Mouse (Mus musculus): ENCODE data around the gene Manba. TPM values are rescaled to one million over a fixed set of nuclear protein-coding genes. Genes with fewer than 3 reads are reported as not detected.

The Manba gene
- polyA plus RNA-seq, 1 experiment from 2014 or later = 5.6 TPM

GRCm38 (mm10) chr3:135582246-135582645 is 96.8 kb downstream of the Manba start:
- Histone ChIP-seq H3K9me3 (no peaks in the 10 kb centered on the region), H3K9ac (replicated peaks) (no peak overlapping the region), H3K27me3 (no peaks in the 10 kb centered on the region), H3K4me3 (replicated peaks) (no peak overlapping the region), H3K36me3 (peaks cover 32% of the 10 kb centered on the region), H3K27ac (no peak overlapping the region), H3K4me2 (no peak overlapping the region), H3K4me1 (replicated peaks) (peaks cover 35% of the 10 kb centered on the region)
- ATAC-seq (ENCODE audit: insufficient number of reproducible peaks, insufficient read depth, low FRiP score, low TSS enrichment, low read depth) = no peak
- 87% methylated on average over 7 of the region's 7 CpGs for WGBS

- Histone ChIP-seq H3K27ac (no peak overlapping the region), H3K9ac (replicated peaks) (no peak overlapping the region), H3K4me2 (no peak overlapping the region), H3K27me3 (no peaks in the 10 kb centered on the region), H3K4me3 (replicated peaks) (no peak overlapping the region), H3K9me3 (no peaks in the 10 kb centered on the region), H3K36me3 (peaks cover 64% of the 10 kb centered on the region), H3K4me1 (replicated peaks) (peaks cover 17% of the 10 kb centered on the region)
- WGBS = 35% methylated on average over 6 of the region's 6 CpGs
- no peak for ATAC-seq (ENCODE audit: insufficient number of reproducible peaks, insufficient read depth, low FRiP score, low TSS enrichment, low read depth)
Measured at GRCm38 (mm10) chr3:135585482-135585881, 100.1 kb downstream of the Manba start.

GRCm38 (mm10) chr3:135586060-135586459 is 100.6 kb downstream of the Manba start:
- H3K27ac ChIP-seq = no peak overlapping the region
- H3K4me2 ChIP-seq = no peak overlapping the region
- H3K4me3 ChIP-seq (replicated peaks) = no peak overlapping the region
- no peaks in the 10 kb centered on the region for H3K9me3 ChIP-seq
- H3K9ac ChIP-seq (replicated peaks) = no peak overlapping the region
- no peak for ATAC-seq (ENCODE audit: insufficient number of reproducible peaks, insufficient read depth, low FRiP score, low TSS enrichment, low read depth)
- no peaks in the 10 kb centered on the region for H3K27me3 ChIP-seq
- H3K36me3 ChIP-seq = peaks cover 70% of the 10 kb centered on the region
- H3K4me1 ChIP-seq (replicated peaks) = peaks cover 11% of the 10 kb centered on the region
- WGBS = 90% methylated on average over 2 of the region's 2 CpGs

DNA sequence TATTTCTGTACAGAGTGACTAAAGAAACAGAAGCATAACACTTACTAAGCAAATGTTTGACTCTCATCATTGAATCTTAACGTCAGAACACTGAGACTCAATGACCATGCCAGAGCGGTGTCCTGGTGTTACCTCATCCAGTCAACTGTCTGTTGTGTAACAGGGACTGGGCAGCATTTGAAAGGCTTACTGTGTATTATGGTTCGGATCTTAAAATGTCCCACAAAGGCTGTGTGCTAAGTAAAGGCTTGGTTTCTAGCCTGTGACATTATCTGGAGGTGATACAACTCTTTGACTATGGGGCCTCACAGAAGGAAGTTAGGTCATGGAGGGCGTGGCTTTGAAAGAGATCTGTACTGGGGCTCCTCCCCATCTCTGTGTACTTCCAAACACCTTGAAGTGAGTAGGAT is 101.1 kb downstream of the Manba start:
- Histone ChIP-seq H3K27ac (no peak overlapping the region), H3K4me2 (no peak overlapping the region), H3K4me3 (replicated peaks) (no peak overlapping the region), H3K4me1 (replicated peaks) (peaks cover 11% of the 10 kb centered on the region), H3K36me3 (peaks cover 74% of the 10 kb centered on the region), H3K9ac (replicated peaks) (no peak overlapping the region), H3K27me3 (no peaks in the 10 kb centered on the region), H3K9me3 (no peaks in the 10 kb centered on the region)
- no peak for ATAC-seq (ENCODE audit: insufficient number of reproducible peaks, insufficient read depth, low FRiP score, low TSS enrichment, low read depth)
- 87% methylated on average over 4 of the region's 4 CpGs for WGBS

GRCm38 (mm10) chr3:135590471-135590870 is 105.1 kb downstream of the Manba start:
- no peak overlapping the region for H3K27ac ChIP-seq
- peaks cover 87% of the 10 kb centered on the region for H3K36me3 ChIP-seq
- H3K9me3 ChIP-seq = no peaks in the 10 kb centered on the region
- H3K9ac ChIP-seq (replicated peaks) = no peak overlapping the region
- H3K4me2 ChIP-seq = no peak overlapping the region
- H3K4me3 ChIP-seq (replicated peaks) = no peak overlapping the region
- H3K4me1 ChIP-seq (replicated peaks) = 0 out of 2 replicates have a peak, but pooled peaks cover 8% of the 10 kb centered on the region
- no peak for ATAC-seq (ENCODE audit: insufficient number of reproducible peaks, insufficient read depth, low FRiP score, low TSS enrichment, low read depth)
- H3K27me3 ChIP-seq = no peaks in the 10 kb centered on the region
- 68% methylated on average over 4 of the region's 4 CpGs for WGBS

DNA sequence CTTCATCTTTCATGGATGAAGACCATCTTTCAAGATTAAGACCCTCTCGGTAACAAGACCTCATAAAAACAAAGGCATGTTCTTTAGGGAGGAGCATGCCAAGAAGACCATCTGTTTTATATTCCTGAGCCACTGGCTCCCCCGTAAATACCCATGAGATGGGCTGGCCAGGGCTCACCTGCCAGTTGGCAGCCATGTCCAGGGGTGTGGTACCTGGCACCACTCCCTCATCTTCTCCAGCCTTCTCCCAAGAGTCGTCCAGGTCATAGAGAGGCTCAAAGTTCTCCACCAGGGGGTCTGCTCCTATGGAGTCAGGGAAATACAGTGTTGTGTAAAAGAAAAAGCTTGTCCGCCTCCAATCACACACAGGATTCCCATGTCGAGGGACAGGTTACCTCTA is 106.0 kb downstream of the Manba start:
- Histone ChIP-seq H3K36me3 (peaks cover 88% of the 10 kb centered on the region), H3K4me1 (replicated peaks) (0 out of 2 replicates have a peak, but pooled peaks cover 8% of the 10 kb centered on the region), H3K27me3 (no peaks in the 10 kb centered on the region), H3K9ac (replicated peaks) (no peak overlapping the region), H3K4me3 (replicated peaks) (no peak overlapping the region), H3K4me2 (no peak overlapping the region), H3K27ac (no peak overlapping the region), H3K9me3 (no peaks in the 10 kb centered on the region)
- no peak for ATAC-seq (ENCODE audit: insufficient number of reproducible peaks, insufficient read depth, low FRiP score, low TSS enrichment, low read depth)
- 62% methylated on average over 5 of the region's 5 CpGs for WGBS

GRCm38 (mm10) chr3:135592011-135592410 is 106.6 kb downstream of the Manba start:
- H3K9ac ChIP-seq (replicated peaks) = no peak overlapping the region
- no peak overlapping the region for H3K4me2 ChIP-seq
- H3K27ac ChIP-seq = no peak overlapping the region
- ATAC-seq (ENCODE audit: insufficient number of reproducible peaks, insufficient read depth, low FRiP score, low TSS enrichment, low read depth) = no peak
- H3K9me3 ChIP-seq = no peaks in the 10 kb centered on the region
- H3K36me3 ChIP-seq = peaks cover 85% of the 10 kb centered on the region
- 0 out of 2 replicates have a peak, but pooled peaks cover 8% of the 10 kb centered on the region for H3K4me1 ChIP-seq (replicated peaks)
- H3K4me3 ChIP-seq (replicated peaks) = no peak overlapping the region
- 92% methylated on average over 4 of the region's 4 CpGs for WGBS
- no peaks in the 10 kb centered on the region for H3K27me3 ChIP-seq

DNA sequence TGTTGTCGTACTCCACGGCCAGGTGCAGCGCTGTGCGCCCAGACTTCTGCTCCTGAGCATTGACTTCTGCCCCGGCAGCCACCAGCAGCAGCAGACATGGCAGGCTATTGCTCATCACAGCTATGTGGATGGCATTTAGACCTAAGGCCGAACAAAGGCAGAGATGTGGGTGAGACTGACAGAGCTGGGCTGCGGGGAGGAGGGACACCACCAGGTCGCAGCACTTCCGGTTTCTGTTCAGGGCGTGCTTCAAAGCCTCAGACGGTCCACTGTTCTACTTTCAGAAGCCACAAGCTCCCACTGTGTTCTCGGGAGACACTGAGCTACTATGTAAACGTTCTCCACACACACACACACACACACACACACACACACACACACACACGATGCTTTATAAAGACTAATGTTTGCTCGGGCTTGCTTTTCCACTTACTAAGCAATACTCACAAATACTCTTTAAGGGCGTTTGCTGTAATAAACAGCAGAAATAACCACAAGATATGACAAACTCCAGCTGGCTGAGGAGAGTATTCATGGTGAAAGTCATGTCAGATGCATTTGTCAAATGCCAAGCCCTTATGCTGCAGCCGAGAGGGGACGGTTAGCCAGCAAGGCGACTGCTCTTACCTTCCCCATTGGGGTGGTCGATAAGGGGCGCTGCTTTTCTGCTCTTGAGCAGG is 109.0 kb downstream of the Manba start:
- WGBS = 80% methylated on average over 21 of the region's 21 CpGs
- H3K27ac ChIP-seq = no peak overlapping the region
- H3K9me3 ChIP-seq = no peaks in the 10 kb centered on the region
- no peak overlapping the region for H3K9ac ChIP-seq (replicated peaks)
- no peak for ATAC-seq (ENCODE audit: insufficient number of reproducible peaks, insufficient read depth, low FRiP score, low TSS enrichment, low read depth)
- no peak overlapping the region for H3K4me3 ChIP-seq (replicated peaks)
- no peak overlapping the region for H3K4me2 ChIP-seq
- no peaks in the 10 kb centered on the region for H3K27me3 ChIP-seq
- H3K36me3 ChIP-seq = peaks cover 70% of the 10 kb centered on the region
- 0 out of 2 replicates have a peak, but pooled peaks cover 8% of the 10 kb centered on the region for H3K4me1 ChIP-seq (replicated peaks)

GRCm38 (mm10) chr3:135597014-135597413 is 111.6 kb downstream of the Manba start:
- Histone ChIP-seq H3K9ac (replicated peaks) (no peak overlapping the region), H3K9me3 (no peaks in the 10 kb centered on the region), H3K4me2 (no peak overlapping the region), H3K36me3 (peaks cover 66% of the 10 kb centered on the region), H3K4me1 (replicated peaks) (0 out of 2 replicates have a peak, but pooled peaks cover 2% of the 10 kb centered on the region), H3K27me3 (no peaks in the 10 kb centered on the region), H3K27ac (peak overlapping the region; percentile 14; the same call in 1 of the 2 replicates), H3K4me3 (replicated peaks) (no peak overlapping the region)
- ATAC-seq (ENCODE audit: insufficient number of reproducible peaks, insufficient read depth, low FRiP score, low TSS enrichment, low read depth) = no peak
- WGBS = 80% methylated on average over 4 of the region's 4 CpGs

- ATAC-seq (ENCODE audit: insufficient number of reproducible peaks, insufficient read depth, low FRiP score, low TSS enrichment, low read depth) = no peak
- no peaks in the 10 kb centered on the region for H3K27me3 ChIP-seq
- no peak overlapping the region for H3K9ac ChIP-seq (replicated peaks)
- no peak overlapping the region for H3K27ac ChIP-seq
- no peaks in the 10 kb centered on the region for H3K9me3 ChIP-seq
- H3K4me3 ChIP-seq (replicated peaks) = no peak overlapping the region
- WGBS = 86% methylated on average over 3 of the region's 3 CpGs
- no peak overlapping the region for H3K4me2 ChIP-seq
- peaks cover 66% of the 10 kb centered on the region for H3K36me3 ChIP-seq
- H3K4me1 ChIP-seq (replicated peaks) = no peaks in the 10 kb centered on the region
Measured at GRCm38 (mm10) chr3:135598355-135598754, 112.9 kb downstream of the Manba start.

- Histone ChIP-seq H3K4me2 (no peak overlapping the region), H3K4me1 (replicated peaks) (no peaks in the 10 kb centered on the region), H3K27me3 (no peaks in the 10 kb centered on the region), H3K9ac (replicated peaks) (no peak overlapping the region), H3K27ac (no peak overlapping the region), H3K4me3 (replicated peaks) (no peak overlapping the region), H3K36me3 (peaks cover 69% of the 10 kb centered on the region), H3K9me3 (no peaks in the 10 kb centered on the region)
- ATAC-seq (ENCODE audit: insufficient number of reproducible peaks, insufficient read depth, low FRiP score, low TSS enrichment, low read depth) = no peak
- WGBS = 92% methylated on average over 10 of the region's 10 CpGs
Measured at GRCm38 (mm10) chr3:135602731-135603130, 117.3 kb downstream of the Manba start.
